Mouse (Mus musculus) kidney, adult 2 months (tissue): ENCODE results near the gene Npb.

ENCODE experiments used
- CTCF ChIP-seq: fragments of 200-500 bp; conservative IDR thresholded peaks from 2 replicates; pipeline ENCODE4 v1.5.1; 2011; ENCODE audit warnings: low read depth, mild to moderate bottlenecking, control low read depth, low read length, moderate library complexity, mixed read lengths; ENCODE audit not compliant: insufficient read depth, insufficient read length
- POLR2A ChIP-seq: fragments of 200-500 bp; IDR thresholded peaks from one replicate; pipeline ENCODE4 v1.6.1; 2011; ENCODE audit warnings: low read depth, low read length, control low read depth

GRCm38 (mm10) chr11:120588531-120588930, 19.7 kb upstream of the Npb start:
- TF ChIP-seq CTCF (no peak), POLR2A (no peak)
